8 mouse cellular contexts compared by ENCODE assay signal in the genomic region with DNA sequence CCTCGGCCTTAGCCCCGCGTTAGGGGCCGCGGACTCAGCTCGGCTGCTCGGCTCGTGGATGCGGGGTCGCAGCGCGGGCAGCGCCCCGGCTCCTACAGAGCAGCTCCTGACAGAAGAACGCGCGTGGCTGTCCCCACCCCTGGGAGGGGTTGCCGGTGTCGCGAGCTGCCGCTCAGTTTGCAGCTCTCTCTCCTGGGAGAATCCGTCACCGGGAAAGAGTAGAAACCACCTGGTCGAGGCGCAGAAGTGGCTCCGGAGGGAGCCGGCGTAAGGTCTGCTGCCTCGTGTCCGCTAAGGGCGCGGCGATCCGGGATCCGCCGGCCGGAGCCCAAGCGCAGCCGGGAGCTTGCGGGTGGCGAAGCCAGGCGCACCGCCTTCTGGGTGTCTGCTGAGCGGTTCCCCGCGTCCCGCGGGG. TPM values are rescaled to one million over a fixed set of nuclear protein-coding genes. Genes with fewer than 3 reads are reported as not detected.
DNase-seq lines count a peak whose midpoint lies in the region; ATAC-seq and TF ChIP-seq lines count a peak whose summit lies in the region.

No protein-coding gene starts in this region.

- DNase-seq in kidney, postnatal 0 days (ENCODE audit: low spot score): peak; percentile 57
- no peak for DNase-seq in kidney, postnatal 4 days
- DNase-seq in stomach, postnatal 0 days (ENCODE audit: low spot score): peak; percentile 63
- DNase-seq in Muller cell, postnatal 12 days (ENCODE audit: inconsistent ontology term): no peak
- no peak for DNase-seq in layer of hippocampus, postnatal 36 days

- peak overlapping the region; percentile 75 for H3K27ac ChIP-seq in kidney, postnatal 0 days
- H3K27ac ChIP-seq in liver, embryonic 15.5 days (replicated peaks): peak overlapping the region; percentile 99
- H3K27ac ChIP-seq in stomach, postnatal 0 days (replicated peaks): peak overlapping the region; percentile 80

- TF ChIP-seq EP300 in stomach, postnatal 0 days (optimal IDR thresholded peaks at IDR 0.05): no peak

- TF ChIP-seq CTCF in kidney, postnatal 0 days (IDR thresholded peaks at IDR 0.05; ENCODE audit: low read depth): no peak
- TF ChIP-seq CTCF in stomach, postnatal 0 days (IDR thresholded peaks at IDR 0.05; ENCODE audit: low read depth): no peak

- WGBS in kidney, postnatal 0 days: under 1% methylated on average over 48 of the region's 48 CpGs
- under 1% methylated on average over 48 of the region's 48 CpGs for WGBS in liver, embryonic 15.5 days (ENCODE audit: insufficient replicate concordance)
- WGBS in stomach, postnatal 0 days: under 1% methylated on average over 43 of the region's 48 CpGs

- peak overlapping the region; percentile 54 for H3K4me3 ChIP-seq in kidney, postnatal 0 days (replicated peaks; ENCODE audit: low read depth, low read length)
- peak overlapping the region; percentile 87 for H3K4me3 ChIP-seq in liver, embryonic 15.5 days (replicated peaks)
- peak overlapping the region; percentile 74 for H3K4me3 ChIP-seq in stomach, postnatal 0 days (ENCODE audit: low read depth, low read length)

- peak overlapping the region; percentile 100 for H3K4me2 ChIP-seq in kidney, postnatal 0 days (ENCODE audit: low read length)
- H3K4me2 ChIP-seq in liver, embryonic 15.5 days: peak overlapping the region; percentile 97
- H3K4me2 ChIP-seq in stomach, postnatal 0 days (replicated peaks; ENCODE audit: low read depth): peak overlapping the region; percentile 99

- H3K36me3 ChIP-seq in kidney, postnatal 0 days (ENCODE audit: insufficient read depth, low read length): no peaks in the 10 kb centered on the region
- peaks cover 20% of the 10 kb centered on the region for H3K36me3 ChIP-seq in liver, embryonic 15.5 days (replicated peaks)
- no peaks in the 10 kb centered on the region for H3K36me3 ChIP-seq in stomach, postnatal 0 days (ENCODE audit: control insufficient read depth, insufficient read depth, low read length)

- H3K27me3 ChIP-seq in kidney, postnatal 0 days (ENCODE audit: insufficient read depth, low read length): no peaks in the 10 kb centered on the region
- peaks cover 5% of the 10 kb centered on the region; the same call in 1 of the 2 replicates for H3K27me3 ChIP-seq in liver, embryonic 15.5 days
- no peaks in the 10 kb centered on the region for H3K27me3 ChIP-seq in stomach, postnatal 0 days (ENCODE audit: control insufficient read depth, insufficient read depth, low read length)

- no peaks in the 10 kb centered on the region for H3K9me3 ChIP-seq in kidney, postnatal 0 days (replicated peaks; ENCODE audit: low read length)
- no peaks in the 10 kb centered on the region for H3K9me3 ChIP-seq in liver, embryonic 15.5 days (replicated peaks)
- no peaks in the 10 kb centered on the region for H3K9me3 ChIP-seq in stomach, postnatal 0 days (ENCODE audit: control insufficient read depth, low read length)

- H3K9ac ChIP-seq in kidney, postnatal 0 days (ENCODE audit: low read depth, low read length): peak overlapping the region; percentile 57
- peak overlapping the region; percentile 95 for H3K9ac ChIP-seq in liver, embryonic 15.5 days
- peak overlapping the region; percentile 73 for H3K9ac ChIP-seq in stomach, postnatal 0 days (ENCODE audit: low read length)

- peaks cover 5% of the 10 kb centered on the region for H3K4me1 ChIP-seq in kidney, postnatal 0 days (replicated peaks; ENCODE audit: insufficient read depth, low read length)
- peaks cover 44% of the 10 kb centered on the region for H3K4me1 ChIP-seq in liver, embryonic 15.5 days (replicated peaks)
- H3K4me1 ChIP-seq in stomach, postnatal 0 days (replicated peaks; ENCODE audit: control insufficient read depth, insufficient read depth): no peaks in the 10 kb centered on the region

- peak; percentile 40; the same call in 1 of the 2 replicates for ATAC-seq in kidney, postnatal 0 days (replicated peaks; ENCODE audit: low FRiP score, low read depth)
- peak; percentile 5 for ATAC-seq in activated CD4-positive, CD25-positive, alpha-beta regulatory T cell, adult 4 months
- peak; percentile 1; the same call in 1 of the 2 replicates for ATAC-seq in granulocyte monocyte progenitor cell, adult 5-6 weeks (replicated peaks; ENCODE audit: poor library complexity, severe bottlenecking)
- ATAC-seq in liver, embryonic 15.5 days (ENCODE audit: insufficient read depth): peak; percentile 69
- ATAC-seq in stomach, postnatal 0 days (ENCODE audit: low FRiP score, low TSS enrichment): peak; percentile 49

RNA-seq across cellular contexts. Expression of a gene that starts 0.4 kb away (rescaled TPM):
- polyA plus RNA-seq in kidney, postnatal 0 days (2015; fragmentation: Nextera tagmentation; extraction: Ambion mirVana): 4.9 and 5.3 TPM in 2 replicates
- under 1 TPM; 0.15 to 0.17 TPM for polyA plus RNA-seq in activated CD4-positive, CD25-positive, alpha-beta regulatory T cell, adult 4 months (2017; shearing (Covaris generic))
- 3.4 and 3.7 TPM in 2 replicates for total RNA-seq in granulocyte monocyte progenitor cell, adult 5-6 weeks (2014; fragmentation: Nextera tagmentation)
- 0.69 and 1.4 TPM in 2 replicates for total RNA-seq in granulocyte monocyte progenitor cell, adult 5-6 weeks (2017)
- polyA plus RNA-seq in liver, embryonic 15.5 days (2015; fragmentation: Nextera tagmentation; extraction: Ambion mirVana): 6.9 and 8.8 TPM in 2 replicates
- 1.7 and 2.2 TPM in 2 replicates for polyA plus RNA-seq in stomach, postnatal 0 days (2015; fragmentation: Nextera tagmentation; extraction: Ambion mirVana)
- total RNA-seq in layer of hippocampus, postnatal 36 days (2021): 10 to 100 TPM; 48.7 to 51.8 TPM

RNA-seq across cellular contexts. Expression of a gene that starts 52.7 kb away (rescaled TPM):
- 130 and 139 TPM in 2 replicates for polyA plus RNA-seq in kidney, postnatal 0 days (2015; fragmentation: Nextera tagmentation; extraction: Ambion mirVana)
- polyA plus RNA-seq in activated CD4-positive, CD25-positive, alpha-beta regulatory T cell, adult 4 months (2017; shearing (Covaris generic)): 100 to 1,000 TPM in 1 of 2 experiments, 10 to 100 TPM in 1; 72.3 to 103 TPM
- 52.6 and 66.6 TPM in 2 replicates for total RNA-seq in granulocyte monocyte progenitor cell, adult 5-6 weeks (2014; fragmentation: Nextera tagmentation)
- total RNA-seq in granulocyte monocyte progenitor cell, adult 5-6 weeks (2017): 48.4 and 54.3 TPM in 2 replicates
- polyA plus RNA-seq in liver, embryonic 15.5 days (2015; fragmentation: Nextera tagmentation; extraction: Ambion mirVana): 34.4 and 38.5 TPM in 2 replicates
- polyA plus RNA-seq in stomach, postnatal 0 days (2015; fragmentation: Nextera tagmentation; extraction: Ambion mirVana): 101 TPM in 2 replicates
- 10 to 100 TPM; 74.5 to 85.0 TPM for total RNA-seq in layer of hippocampus, postnatal 36 days (2021)

Comparison
In these comparisons a context has a peak if more than half of its experiments do, and no peak if none do; other contexts are left out.
1. DNase-seq: peak in kidney, postnatal 0 days (single experiment) and stomach, postnatal 0 days (single experiment); none in kidney, postnatal 4 days (0 of 2), Muller cell, postnatal 12 days (single experiment) and layer of hippocampus, postnatal 36 days (0 of 2).
2. ATAC-seq: peak in every context shown above with its lines; median percentile 69 in liver, embryonic 15.5 days; 49 in stomach, postnatal 0 days; 40 in kidney, postnatal 0 days; 5 in activated CD4-positive, CD25-positive, alpha-beta regulatory T cell, adult 4 months; 1 in granulocyte monocyte progenitor cell, adult 5-6 weeks.
3. Peak in every context shown above with its lines, with median percentiles within 50 percentile points of each other: H3K27ac ChIP-seq, H3K4me2 ChIP-seq, H3K4me3 ChIP-seq and H3K9ac ChIP-seq.